Mouse (Mus musculus) layer of hippocampus, adult 11-12 months (tissue): ENCODE data around the gene Olfr435.
"Not testable (repeated sequence)": the region's sequence is repeated elsewhere in the genome, so short reads cannot be mapped to it uniquely, and the experiment has no call there.

Experiments used
- DNase-seq: peaks from one replicate; pipeline ENCODE4 v3.0.0; 2022; ENCODE audit warnings: low spot score

Olfr435 gene

DNA sequence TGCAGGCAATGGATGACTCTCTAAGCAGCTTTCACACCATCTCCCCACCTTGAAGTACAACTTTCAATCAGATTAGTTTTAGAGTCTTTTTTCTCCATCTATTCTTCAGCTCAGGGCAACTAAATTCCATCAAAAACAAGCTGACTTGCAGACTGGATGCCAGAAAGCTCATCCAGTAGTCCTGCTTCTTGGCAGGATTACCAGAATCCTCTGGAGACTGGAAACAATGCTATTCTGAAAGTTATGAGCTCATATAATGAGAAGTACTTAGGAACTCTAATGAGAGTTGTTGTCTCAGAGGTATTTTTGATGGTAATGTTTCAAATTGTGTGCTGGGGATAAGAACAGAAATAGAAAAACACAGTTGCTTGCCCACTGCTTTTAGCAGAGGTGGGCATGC lies at the start of gene Olfr435:
Gene Olfr435 (plus strand): TSS at position 366 of the 400 bp plus-strand sequence.
- DNase-seq = no peak

DNA sequence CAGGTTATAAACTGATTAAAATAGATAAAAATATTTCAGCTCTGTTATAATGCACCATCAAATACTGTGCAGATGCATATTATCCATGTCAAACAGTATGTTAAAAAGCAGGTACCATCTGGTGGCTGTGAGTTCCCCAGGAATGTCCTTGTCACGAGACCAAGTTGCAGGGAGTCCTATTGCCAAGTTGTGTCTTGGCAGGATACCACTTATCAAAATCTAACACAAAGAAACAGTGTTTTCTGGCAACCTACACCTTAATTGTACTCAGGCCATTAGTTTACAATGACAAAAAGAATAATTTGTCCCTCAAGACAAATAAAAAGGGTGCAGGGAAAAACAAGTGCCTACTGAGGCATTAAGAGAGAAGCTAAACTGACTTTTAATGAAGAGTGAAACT lies 37.4 kb upstream of the Olfr435 start:
- no peak for DNase-seq

DNA sequence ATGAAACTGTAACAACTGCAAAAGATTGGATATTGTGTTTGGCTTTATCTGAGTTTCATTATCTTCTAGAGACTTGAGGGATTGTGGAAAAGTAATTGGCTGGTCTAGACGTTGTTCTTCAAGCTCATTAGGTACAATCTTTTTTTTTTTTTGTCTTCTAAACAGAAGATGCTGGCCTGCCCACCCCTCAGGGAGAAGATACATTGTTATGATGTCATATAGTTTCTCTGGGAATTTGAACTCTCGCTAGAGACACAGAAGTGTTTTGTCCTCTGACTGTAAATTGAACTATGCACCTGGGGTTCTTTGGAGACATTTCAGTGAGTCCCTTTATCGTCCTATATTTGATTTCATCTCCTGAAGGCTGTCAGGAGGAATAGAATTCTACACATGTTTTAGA lies 34.0 kb upstream of the Olfr435 start, which contains the start of gene Olfr437:
Gene Olfr437 (plus strand): TSS at position 301 of the 400 bp plus-strand sequence.
- no peak for DNase-seq

DNA sequence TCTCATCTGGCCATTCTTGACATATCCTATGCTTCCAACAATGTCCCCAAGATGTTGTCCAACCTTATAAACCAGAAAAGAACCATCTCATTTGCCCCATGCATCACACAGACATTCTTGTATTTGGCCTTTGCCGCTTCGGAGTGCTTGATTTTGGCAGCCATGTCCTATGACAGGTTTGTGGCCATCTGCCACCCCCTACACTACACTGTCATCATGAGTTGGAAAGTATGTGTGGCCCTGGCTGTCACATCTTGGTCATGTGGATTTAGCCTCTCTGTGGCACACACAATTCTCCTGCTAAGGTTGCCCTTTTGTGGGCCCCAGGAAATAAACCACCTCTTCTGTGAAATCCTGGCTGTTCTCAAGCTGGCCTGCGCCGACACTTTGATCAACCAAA lies 29.7 kb upstream of the Olfr435 start:
- DNase-seq = no peak

DNA sequence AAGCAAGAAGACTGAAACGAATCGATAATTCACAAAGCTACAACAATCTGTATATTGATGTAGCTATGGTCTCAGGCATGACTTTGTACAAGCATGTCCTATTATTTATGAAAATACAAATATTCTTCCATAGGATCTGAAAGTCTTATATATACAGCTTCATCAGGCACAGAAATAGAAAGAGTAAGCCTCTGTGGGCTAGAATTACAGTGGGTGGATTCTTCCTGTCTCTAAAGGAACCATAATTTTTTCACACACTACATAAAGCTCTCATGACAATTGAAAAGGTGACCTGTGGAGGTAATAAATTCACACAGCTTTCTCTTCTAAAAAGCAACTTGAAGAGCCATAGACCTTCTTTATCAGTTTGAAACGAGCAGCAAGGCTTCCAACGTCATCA lies 25.1 kb upstream of the Olfr435 start, which contains the start of gene Olfr13:
Gene Olfr13 (plus strand): TSS at position 301 of the 400 bp plus-strand sequence.
- no peak for DNase-seq

DNA sequence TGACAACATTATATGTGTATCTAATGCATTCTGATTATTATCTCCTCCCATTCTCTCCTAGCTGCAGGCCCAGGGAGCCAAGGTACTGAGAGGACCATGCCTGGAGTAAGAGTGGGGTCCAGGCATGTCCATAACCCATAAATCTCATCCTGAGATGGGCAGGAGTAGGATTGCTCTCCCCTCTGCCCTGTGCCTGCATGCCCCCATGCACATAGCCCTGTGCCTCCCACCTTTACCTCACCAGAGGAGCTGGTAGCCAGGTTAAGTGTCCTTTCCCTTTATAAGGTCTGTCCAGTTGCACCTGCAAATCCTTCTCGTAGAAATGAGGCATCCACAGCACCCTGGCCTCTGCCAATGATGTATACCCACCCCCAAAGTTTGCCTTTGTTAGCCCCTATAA lies 18.8 kb upstream of the Olfr435 start:
- no peak for DNase-seq

DNA sequence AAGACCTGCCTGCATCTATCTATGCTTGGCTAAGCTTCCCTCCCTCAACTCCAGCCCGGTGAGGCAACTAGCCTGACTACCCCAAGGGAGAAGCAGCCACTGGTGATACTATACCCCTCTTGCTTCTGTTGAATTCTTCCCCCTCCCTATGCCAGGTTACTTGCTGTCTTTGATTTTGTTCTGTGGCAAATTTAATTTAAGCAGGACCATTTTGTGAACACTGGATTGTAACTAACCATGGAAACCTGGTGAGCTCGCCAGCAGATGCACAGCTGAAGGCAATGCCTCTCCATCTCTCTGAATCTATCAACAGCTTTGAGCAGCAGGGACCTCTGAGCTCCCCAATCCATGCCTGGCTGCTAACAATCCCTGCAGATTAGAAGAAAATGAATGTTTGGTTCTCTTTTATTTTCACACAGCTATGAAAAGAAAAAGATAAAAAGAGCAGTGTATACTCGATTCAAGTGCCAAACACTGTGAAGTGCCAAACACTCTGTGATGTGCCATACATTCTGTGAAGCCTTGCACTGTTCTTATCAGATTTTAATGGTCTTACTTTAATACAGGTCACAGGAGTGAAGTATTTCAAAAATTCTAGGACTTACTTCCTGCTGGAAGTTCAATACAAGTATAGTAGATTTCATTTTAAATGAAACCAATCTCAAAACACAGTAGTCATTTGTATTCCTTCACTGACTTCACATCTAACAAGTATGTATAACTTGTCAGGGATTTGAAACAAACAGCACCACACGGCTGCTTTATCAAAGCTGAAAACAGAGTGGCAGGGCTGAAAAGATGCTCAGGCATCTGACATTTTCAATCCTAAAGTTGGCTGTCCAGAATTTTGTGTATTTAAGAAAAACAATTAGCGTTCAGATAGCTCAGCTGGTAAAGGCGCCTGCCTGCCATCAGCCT lies 18.1 kb upstream of the Olfr435 start:
- DNase-seq = no peak

DNA sequence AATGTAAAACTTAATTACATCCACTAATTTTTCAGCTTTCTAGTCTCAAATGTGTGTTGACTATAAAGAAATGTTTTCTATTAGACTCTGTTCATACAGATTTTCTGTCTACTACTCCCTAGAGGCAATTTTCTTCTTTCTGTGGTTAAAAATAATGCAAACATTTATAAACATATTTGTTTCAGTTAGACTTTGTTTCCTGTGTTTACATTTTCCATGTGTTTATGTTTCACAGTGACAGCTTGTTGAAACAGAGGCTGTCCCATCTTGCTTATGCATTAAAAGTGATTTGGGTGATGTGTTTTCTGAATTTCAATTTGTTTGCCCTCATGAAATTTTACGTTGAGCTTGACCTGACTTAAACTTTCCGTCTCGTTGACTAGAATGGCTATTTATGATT lies 6.0 kb upstream of the Olfr435 start:
- DNase-seq = no peak

DNA sequence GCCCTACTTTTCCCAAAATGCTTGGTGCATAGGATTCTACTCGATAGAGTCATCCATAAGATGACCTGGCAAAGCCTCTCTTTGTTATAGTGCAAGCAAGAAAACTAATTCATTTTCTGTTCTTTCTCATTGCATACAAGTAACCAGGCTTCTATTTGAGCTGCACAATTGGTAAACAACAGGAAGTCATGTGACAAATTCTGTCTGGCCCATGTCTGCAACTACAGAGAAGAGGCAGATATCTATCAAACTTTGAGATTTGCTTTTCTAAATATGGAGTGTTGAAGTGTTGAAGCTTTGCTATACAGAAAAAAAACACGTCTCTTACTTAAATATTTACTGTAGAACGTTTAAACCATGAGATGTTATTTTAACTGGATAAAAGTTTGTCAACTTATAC lies 1.1 kb downstream of the Olfr435 start:
- DNase-seq = no peak

DNA sequence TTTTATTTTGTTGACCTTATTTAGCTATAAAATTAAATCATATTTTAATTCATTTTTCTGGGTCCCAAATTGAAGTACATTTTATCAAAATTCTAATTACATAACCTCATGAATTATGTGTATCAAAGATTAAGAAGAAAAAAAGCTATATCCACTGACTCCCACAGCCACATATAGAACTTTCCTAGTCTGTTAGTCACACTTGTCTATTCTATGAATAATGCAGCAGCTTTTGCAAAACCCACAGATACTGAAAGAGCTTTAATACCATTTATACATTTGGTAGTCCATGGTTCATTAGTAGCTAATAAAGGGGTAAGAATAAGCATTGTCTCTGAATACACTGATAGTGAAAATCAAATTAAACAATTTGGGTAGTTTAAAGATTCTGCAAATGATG lies 5.8 kb downstream of the Olfr435 start:
- DNase-seq = no peak

DNA sequence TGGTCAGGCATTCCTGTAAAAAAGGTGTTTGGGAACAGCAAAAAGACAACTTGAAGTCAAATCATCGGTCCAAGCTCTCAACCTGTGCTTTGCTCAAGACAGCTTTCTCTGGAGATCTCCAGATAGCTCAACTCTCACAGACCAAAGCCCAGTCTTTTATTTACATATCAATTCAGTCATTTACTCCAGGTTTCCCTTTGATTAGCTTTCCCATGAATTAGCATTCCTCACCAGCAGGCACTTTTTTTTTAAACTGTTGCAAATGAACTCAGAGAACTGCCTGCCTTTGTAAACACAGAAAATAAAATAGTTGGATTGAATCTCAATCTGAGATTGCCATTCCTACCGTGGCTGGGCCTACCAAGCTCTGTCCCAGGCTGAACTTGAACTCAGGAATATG lies 8.4 kb downstream of the Olfr435 start:
- no peak for DNase-seq

DNA sequence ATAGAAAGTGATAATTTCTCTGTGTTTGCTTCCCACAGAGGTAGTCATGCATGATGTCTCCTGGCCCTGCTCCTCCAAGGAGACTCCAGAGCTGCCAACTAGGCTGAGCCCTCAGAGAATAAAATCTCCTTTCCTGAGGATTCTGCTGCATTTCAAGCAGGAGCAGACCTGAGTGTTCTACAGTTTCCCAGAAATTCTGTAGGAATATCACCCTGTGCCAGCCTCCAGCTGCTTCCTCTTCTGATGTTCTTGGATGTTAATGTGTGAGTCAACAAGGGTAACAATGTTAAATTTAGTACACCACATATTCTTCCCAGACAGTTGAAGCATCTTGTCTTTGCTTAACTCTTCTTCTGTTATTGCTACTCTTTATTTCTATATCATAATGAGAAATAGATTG lies 15.9 kb downstream of the Olfr435 start, which contains the start of gene Olfr434:
Gene Olfr434 (plus strand): TSS at position 149 of the 400 bp plus-strand sequence.
- DNase-seq = peak; percentile 4

DNA sequence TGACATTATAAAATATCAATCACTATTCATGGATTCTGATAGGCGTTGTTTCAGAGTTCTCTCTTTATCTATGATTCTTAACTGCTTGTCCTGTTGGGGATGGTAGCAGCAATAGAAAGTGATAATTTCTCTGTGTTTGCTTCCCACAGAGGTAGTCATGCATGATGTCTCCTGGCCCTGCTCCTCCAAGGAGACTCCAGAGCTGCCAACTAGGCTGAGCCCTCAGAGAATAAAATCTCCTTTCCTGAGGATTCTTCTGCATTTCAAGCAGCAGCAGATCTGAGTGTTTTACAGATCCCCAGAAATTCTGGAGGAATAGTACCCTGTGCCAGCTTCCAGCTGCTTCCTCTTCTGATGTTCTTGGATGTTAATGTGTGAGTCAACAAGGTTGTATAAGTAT lies 34.3 kb downstream of the Olfr435 start, which contains the start of gene Olfr47:
Gene Olfr47 (plus strand): TSS at position 275 of the 400 bp plus-strand sequence.
- not testable (repeated sequence) for DNase-seq

DNA sequence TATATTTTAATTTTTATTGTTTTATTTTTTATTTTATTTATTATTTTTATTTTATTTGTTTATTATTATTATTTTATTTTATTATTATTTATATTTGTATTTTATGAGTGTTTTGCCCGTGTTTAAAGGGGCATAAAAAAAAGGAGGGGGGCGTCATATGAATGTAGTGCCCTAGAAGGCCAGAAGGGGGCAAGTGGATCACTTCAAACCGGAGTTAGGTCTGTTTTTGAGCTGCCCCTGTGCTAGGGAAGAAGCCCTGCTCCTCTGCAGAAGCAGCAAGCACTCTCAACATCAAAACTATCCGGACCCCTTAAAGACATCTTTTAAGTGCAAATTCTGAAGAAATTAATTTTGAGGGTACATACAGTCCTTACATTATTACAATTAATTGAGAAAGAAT lies 45.1 kb downstream of the Olfr435 start:
- no peak for DNase-seq

DNA sequence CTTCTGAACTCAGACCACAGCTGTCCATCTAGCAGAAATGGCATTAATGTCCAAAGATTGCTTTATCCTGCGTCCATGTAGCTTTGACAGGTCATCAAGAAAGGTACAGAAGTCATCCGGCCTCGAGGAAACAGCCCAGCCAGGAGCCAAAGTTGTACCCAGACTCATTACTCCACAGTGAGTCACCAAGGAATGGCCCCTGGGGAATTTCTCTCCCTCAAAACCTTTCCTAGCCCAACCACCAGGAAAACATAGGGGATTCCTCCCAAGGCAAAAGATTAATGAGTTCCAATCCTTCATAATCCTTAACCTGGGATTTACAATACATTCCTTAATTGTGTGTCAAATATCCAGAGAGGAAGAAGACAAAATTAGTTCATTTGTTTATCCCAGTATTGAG lies 50.5 kb downstream of the Olfr435 start:
- DNase-seq = no peak

DNA sequence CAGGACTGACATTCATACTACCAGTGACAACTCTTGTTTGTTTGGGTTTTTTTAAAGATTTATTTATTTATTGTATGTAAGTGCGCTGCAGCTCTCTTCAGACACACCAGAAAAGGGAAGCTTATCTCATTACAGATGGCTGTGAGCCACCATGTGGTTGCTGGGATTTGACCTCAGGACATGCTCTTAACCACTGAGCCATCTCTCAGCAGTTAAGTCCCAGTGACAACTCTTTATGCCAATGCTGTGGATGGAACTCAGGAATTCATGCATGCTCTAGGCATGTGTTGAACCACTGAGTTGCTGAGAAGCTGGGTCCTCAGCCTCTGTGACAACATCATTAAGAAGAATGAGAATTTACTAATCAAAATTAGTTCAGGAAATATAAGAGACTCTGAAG lies 56.0 kb downstream of the Olfr435 start:
- no peak for DNase-seq
